Mouse (Mus musculus) CD4-positive helper T cell, adult 2 months (primary cell): ENCODE measurements around the gene Il5.

Experiments used
- DNase-seq: peaks from one replicate; pipeline ENCODE4 v3.0.0-alpha.2; 2012; ENCODE audit warnings: low read depth, missing footprints, low spot score

The Il5 gene

GRCm38 (mm10) chr11:53770125-53770791 is 49.7 kb downstream of the Il5 start:
- DNase-seq, result no peak

- peak; percentile 36 for DNase-seq
These were observed 50.6 kb downstream of the Il5 start for GRCm38 (mm10) chr11:53771001-53771744.

GRCm38 (mm10) chr11:53772536-53772935 is 51.9 kb downstream of the Il5 start:
- DNase-seq, result no peak

- DNase-seq, result no peak
These were observed 52.5 kb downstream of the Il5 start, which contains the start of gene Gm17334 for GRCm38 (mm10) chr11:53773087-53773486. Gene Gm17334, minus strand, starts transcription at chr11:53773187.

GRCm38 (mm10) chr11:53773641-53774360 is 53.2 kb downstream of the Il5 start:
- DNase-seq, result no peak
